24 mouse cellular contexts compared by ENCODE assay signal in the genomic region with DNA sequence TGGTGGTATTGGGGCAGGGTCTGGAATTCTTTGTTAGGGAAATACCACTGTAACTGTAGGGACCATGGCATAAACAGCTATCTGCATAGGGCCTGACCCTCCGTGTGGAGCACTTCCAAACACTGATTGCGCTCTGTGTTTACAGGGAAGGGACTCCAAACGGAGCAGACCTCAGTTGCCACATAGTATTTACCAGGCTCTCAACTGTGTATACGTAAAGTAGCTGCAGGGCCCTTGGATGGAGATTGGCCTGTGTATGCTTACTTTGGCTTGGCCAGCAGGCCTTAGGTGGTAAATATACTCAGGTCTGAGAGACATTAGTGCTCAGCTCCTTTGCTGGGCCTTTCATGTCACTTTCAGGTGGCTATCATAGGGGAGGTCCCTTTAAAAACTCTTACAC. TPM values are rescaled to one million over a fixed set of nuclear protein-coding genes. Genes with fewer than 3 reads are reported as not detected.
DNase-seq lines count a peak whose midpoint lies in the region; ATAC-seq lines count a peak whose summit lies in the region.
"Had no signal": no experiment of that assay in that cellular context is flagged by ENCODE, and none has a peak within 500 bp of the region (broad histone marks: within the 10 kb centered on the region; RNA-seq: fewer than 3 reads in every experiment).

No protein-coding gene starts in this region.

- H3K27me3 ChIP-seq in kidney, embryonic 15.5 days, result no peaks in the 10 kb centered on the region
- H3K27me3 ChIP-seq in limb, embryonic 11.5 days (ENCODE audit: control insufficient read depth, insufficient read depth, low read length), result no peaks in the 10 kb centered on the region
- H3K27me3 ChIP-seq: CH12.LX; forebrain, embryonic 13.5 days; hindbrain, embryonic 15.5 days; Patski had no signal

- no peak overlapping the region for H3K4me2 ChIP-seq in kidney, embryonic 15.5 days
- no peak overlapping the region for H3K4me2 ChIP-seq in limb, embryonic 11.5 days (ENCODE audit: low read depth, severe bottlenecking)
- H3K4me2 ChIP-seq: forebrain, embryonic 13.5 days; hindbrain, embryonic 15.5 days; midbrain, embryonic 11.5 days had no signal

- H3K9me3 ChIP-seq in kidney, embryonic 15.5 days (replicated peaks), result no peaks in the 10 kb centered on the region
- H3K9me3 ChIP-seq in limb, embryonic 11.5 days (ENCODE audit: control insufficient read depth, low read length), result no peaks in the 10 kb centered on the region
- H3K9me3 ChIP-seq: G1E; hindbrain, embryonic 15.5 days had no signal

- 82% methylated on average over 4 of the region's 4 CpGs for WGBS in kidney, embryonic 15.5 days
- WGBS in limb, embryonic 11.5 days, result 67% methylated on average over 4 of the region's 4 CpGs

- ATAC-seq in kidney, embryonic 15.5 days (replicated peaks; ENCODE audit: low FRiP score), result no peak
- ATAC-seq in limb, embryonic 11.5 days (ENCODE audit: insufficient number of reproducible peaks, low FRiP score, low TSS enrichment, low read depth), result no peak
- ATAC-seq: forebrain, embryonic 13.5 days; Patski had no signal

- no peak for DNase-seq in kidney, postnatal 36 days
- peak; percentile 46 for DNase-seq in lung, postnatal 36 days
- DNase-seq in lung, postnatal 14 days, result no peak
- no peak for DNase-seq in limb, embryonic 11.5 days (ENCODE audit: low spot score)
- no peak for DNase-seq in urinary bladder, adult 18-20 months (ENCODE audit: low spot score in 2 of 2)
- DNase-seq in kidney, postnatal 10 days, result no peak
- DNase-seq: adrenal gland, postnatal 36 days; B cell, adult 2 months; cerebellum, adult 9-10 months; gastrocnemius, postnatal 10 days; heart, postnatal 4 days; kidney, adult 2 months; kidney, postnatal 4 days; right cerebral cortex, adult 18-20 months; thymus, adult 18-20 months; thymus, postnatal 4 days had no signal

- no peak overlapping the region for H3K4me3 ChIP-seq in kidney, embryonic 15.5 days (replicated peaks)
- no peak overlapping the region for H3K4me3 ChIP-seq in limb, embryonic 11.5 days (ENCODE audit: low read depth, low read length)
- H3K4me3 ChIP-seq: forebrain, embryonic 13.5 days; hindbrain, embryonic 15.5 days had no signal

- no peak overlapping the region for H3K9ac ChIP-seq in kidney, embryonic 15.5 days
- H3K9ac ChIP-seq in limb, embryonic 11.5 days (ENCODE audit: low read length), result no peak overlapping the region
- H3K9ac ChIP-seq: forebrain, embryonic 13.5 days; hindbrain, embryonic 15.5 days; liver, embryonic 14.5 days had no signal

- peaks cover 33% of the 10 kb centered on the region for H3K36me3 ChIP-seq in kidney, embryonic 15.5 days
- H3K36me3 ChIP-seq in limb, embryonic 11.5 days (ENCODE audit: control insufficient read depth, insufficient read depth, low read length), result peaks cover 10% of the 10 kb centered on the region
- H3K36me3 ChIP-seq: G1E; hindbrain, embryonic 15.5 days had no signal

- H3K4me1 ChIP-seq in kidney, embryonic 15.5 days, result peaks cover 71% of the 10 kb centered on the region
- peaks cover 41% of the 10 kb centered on the region for H3K4me1 ChIP-seq in limb, embryonic 11.5 days (ENCODE audit: control insufficient read depth, insufficient read depth, low read length)

- H3K27ac ChIP-seq in kidney, embryonic 15.5 days, result 0 out of 2 replicates have a peak overlapping the region, but pooled peaks have one; percentile 65
- H3K27ac ChIP-seq in limb, embryonic 11.5 days (replicated peaks; ENCODE audit: low read depth, low read length), result peak overlapping the region; percentile 93
- H3K27ac ChIP-seq: forebrain, embryonic 13.5 days; hindbrain, embryonic 15.5 days; liver, embryonic 14.5 days had no signal

RNA-seq across cellular contexts. Expression of gene Rasl11b, which starts 7.4 kb away (rescaled TPM):
- polyA plus RNA-seq in kidney, embryonic 15.5 days (2015; fragmentation: Nextera tagmentation; extraction: Ambion mirVana), result 60.3 and 63.1 TPM in 2 replicates
- polyA plus RNA-seq in limb, embryonic 11.5 days (2014; fragmentation: Nextera tagmentation; extraction: Ambion mirVana), result 112 and 118 TPM in 2 replicates
